Mouse (Mus musculus): ENCODE measurements at regions not wholly inside any gene's neighbourhood (a gene's known extent, or its start where the extent isn't known, plus 50 kb on each side); places are given as distances from the start of the nearest gene placed in this dataset.

- DNase-seq (ENCODE audit: low spot score in 2 of 2): no peak
Observed at GRCm38 (mm10) chr2:128368534-128369273, 222.3 kb upstream of the Spdye4c start.

- no peak for DNase-seq (ENCODE audit: low spot score in 2 of 2)
Observed at GRCm38 (mm10) chr2:128370821-128371220, 220.2 kb upstream of the Spdye4c start.

- DNase-seq (ENCODE audit: low spot score in 2 of 2): no peak
Observed at GRCm38 (mm10) chr2:128372204-128372603, 218.8 kb upstream of the Spdye4c start.

GRCm38 (mm10) chr2:128373363-128374252, 217.4 kb upstream of the Spdye4c start:
- no peak for DNase-seq (ENCODE audit: low spot score in 2 of 2)

- no peak for DNase-seq (ENCODE audit: low spot score in 2 of 2)
Observed at GRCm38 (mm10) chr2:128374253-128374566, 216.8 kb upstream of the Spdye4c start.

GRCm38 (mm10) chr2:128374926-128375325, 216.1 kb upstream of the Spdye4c start:
- DNase-seq (ENCODE audit: low spot score in 2 of 2): no peak

- no peak for DNase-seq (ENCODE audit: low spot score in 2 of 2)
Observed at GRCm38 (mm10) chr2:128375827-128376226, 215.2 kb upstream of the Spdye4c start.

- DNase-seq (ENCODE audit: low spot score in 2 of 2): no peak
Observed at GRCm38 (mm10) chr2:128377176-128377575, 213.8 kb upstream of the Spdye4c start.

GRCm38 (mm10) chr2:128377680-128378079, 213.3 kb upstream of the Spdye4c start:
- DNase-seq (ENCODE audit: low spot score in 2 of 2): no peak

GRCm38 (mm10) chr2:128378456-128378855, 212.6 kb upstream of the Spdye4c start:
- no peak for DNase-seq (ENCODE audit: low spot score in 2 of 2)

- DNase-seq (ENCODE audit: low spot score in 2 of 2): no peak
Observed at GRCm38 (mm10) chr2:128379151-128379550, 211.9 kb upstream of the Spdye4c start.

- DNase-seq (ENCODE audit: low spot score in 2 of 2): no peak
Observed at GRCm38 (mm10) chr2:128379554-128379953, 211.5 kb upstream of the Spdye4c start.

GRCm38 (mm10) chr2:128380581-128380980, 210.4 kb upstream of the Spdye4c start:
- no peak for DNase-seq (ENCODE audit: low spot score in 2 of 2)

GRCm38 (mm10) chr2:128381684-128382205, 209.3 kb upstream of the Spdye4c start:
- DNase-seq (ENCODE audit: low spot score in 2 of 2): no peak

- DNase-seq (ENCODE audit: low spot score in 2 of 2): no peak
Observed at GRCm38 (mm10) chr2:128382473-128382872, 208.5 kb upstream of the Spdye4c start.

- no peak for DNase-seq (ENCODE audit: low spot score in 2 of 2)
Observed at GRCm38 (mm10) chr2:128384612-128385011, 206.4 kb upstream of the Spdye4c start.

- DNase-seq (ENCODE audit: low spot score in 2 of 2): no peak
Observed at GRCm38 (mm10) chr2:128386846-128387621, 204.0 kb upstream of the Spdye4c start.

- DNase-seq (ENCODE audit: low spot score in 2 of 2): no peak
Observed at GRCm38 (mm10) chr2:128387851-128388471, 203.0 kb upstream of the Spdye4c start.

GRCm38 (mm10) chr2:128388883-128389470, 202.0 kb upstream of the Spdye4c start:
- no peak for DNase-seq (ENCODE audit: low spot score in 2 of 2)

- no peak for DNase-seq (ENCODE audit: low spot score in 2 of 2)
Observed at GRCm38 (mm10) chr2:128392344-128392743, 198.7 kb upstream of the Spdye4c start.

GRCm38 (mm10) chr2:128393401-128393800, 197.6 kb upstream of the Spdye4c start:
- no peak for DNase-seq (ENCODE audit: low spot score in 2 of 2)

All from right cerebral cortex, postnatal 36 days (tissue).